In the genomic region with DNA sequence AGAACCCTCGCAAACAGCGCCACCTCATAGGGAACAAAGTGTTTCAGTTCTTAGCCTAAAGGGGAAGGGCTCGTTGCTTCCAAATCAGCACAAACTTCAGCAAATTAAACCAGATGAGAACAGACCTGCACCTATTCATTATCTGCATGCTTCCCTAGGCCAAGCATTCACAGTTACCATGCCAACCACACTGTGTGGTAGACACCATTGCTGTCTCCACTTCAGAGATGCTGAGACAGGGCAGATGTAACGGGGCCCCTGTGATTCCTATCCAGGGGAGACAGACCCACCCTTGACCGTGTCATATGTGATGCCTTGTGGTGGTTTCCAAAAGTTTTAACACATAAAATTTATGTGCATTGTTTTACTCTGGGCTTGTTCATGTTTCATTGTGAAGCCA, we compare ENCODE assay signal across 17 mouse cellular contexts. TPM values are rescaled to one million over a fixed set of nuclear protein-coding genes. Genes with fewer than 3 reads are reported as not detected.
DNase-seq lines count a peak whose midpoint lies in the region; ATAC-seq lines count a peak whose summit lies in the region.
"Had no signal": no experiment of that assay in that cellular context is flagged by ENCODE, and none has a peak within 500 bp of the region (broad histone marks: within the 10 kb centered on the region; RNA-seq: fewer than 3 reads in every experiment).

No protein-coding gene starts in this region.

- H3K4me1 ChIP-seq in hindbrain, embryonic 14.5 days (replicated peaks; ENCODE audit: control insufficient read depth, insufficient read depth, low read length), result peaks cover 9% of the 10 kb centered on the region; the same call in 1 of the 2 replicates
- 0 out of 2 replicates have a peak, but pooled peaks cover 5% of the 10 kb centered on the region for H3K4me1 ChIP-seq in hindbrain, embryonic 11.5 days (replicated peaks; ENCODE audit: control insufficient read depth, insufficient read depth, low read length)
- H3K4me1 ChIP-seq in forebrain, embryonic 12.5 days, result peaks cover 12% of the 10 kb centered on the region
- H3K4me1 ChIP-seq: liver, embryonic 15.5 days; megakaryocyte, embryonic 14.5 days had no signal

- H3K36me3 ChIP-seq in hindbrain, embryonic 14.5 days (replicated peaks; ENCODE audit: control insufficient read depth, insufficient read depth), result 0 out of 2 replicates have a peak, but pooled peaks cover 2% of the 10 kb centered on the region
- H3K36me3 ChIP-seq in hindbrain, embryonic 11.5 days (ENCODE audit: control insufficient read depth, insufficient read depth, low read length), result no peaks in the 10 kb centered on the region
- peaks cover 5% of the 10 kb centered on the region; the same call in 1 of the 2 replicates for H3K36me3 ChIP-seq in forebrain, embryonic 12.5 days (replicated peaks)
- H3K36me3 ChIP-seq: heart, embryonic 15.5 days; liver, embryonic 15.5 days had no signal

- H3K27me3 ChIP-seq in hindbrain, embryonic 14.5 days (ENCODE audit: control insufficient read depth, insufficient read depth, low read length), result no peaks in the 10 kb centered on the region
- H3K27me3 ChIP-seq in hindbrain, embryonic 11.5 days (ENCODE audit: control insufficient read depth, insufficient read depth, low read length), result no peaks in the 10 kb centered on the region
- no peaks in the 10 kb centered on the region for H3K27me3 ChIP-seq in forebrain, embryonic 12.5 days
- H3K27me3 ChIP-seq: heart, embryonic 15.5 days; liver, embryonic 15.5 days; megakaryocyte, embryonic 14.5 days had no signal

- H3K27ac ChIP-seq in hindbrain, embryonic 14.5 days, result no peak overlapping the region
- H3K27ac ChIP-seq in hindbrain, embryonic 11.5 days (ENCODE audit: low read depth, low read length), result no peak overlapping the region
- no peak overlapping the region for H3K27ac ChIP-seq in forebrain, embryonic 12.5 days
- H3K27ac ChIP-seq: heart, embryonic 15.5 days; liver, embryonic 15.5 days had no signal

- no peak for DNase-seq in hindbrain, embryonic 14.5 days (ENCODE audit: low spot score)
- DNase-seq in hindbrain, embryonic 11.5 days (ENCODE audit: low spot score), result no peak
- peak; percentile 61 for DNase-seq in brain, adult 2 months (ENCODE audit: low read depth, low spot score)
- DNase-seq in mesoderm, embryonic 11.5 days (ENCODE audit: low read depth, low spot score), result peak; percentile 21
- no peak for DNase-seq in adrenal gland, adult 18-20 months (ENCODE audit: low spot score in 2 of 2)
- DNase-seq in ovary, adult 18-20 months (ENCODE audit: low spot score), result no peak
- DNase-seq: kidney, adult 18-20 months; kidney, postnatal 10 days; layer of hippocampus, adult 9-11 months; lung, postnatal 14 days; retina, postnatal 1 day; right cerebral cortex, postnatal 4 days; thymus, postnatal 25 days had no signal

- 0 out of 2 replicates have a peak, but pooled peaks have one; percentile 48 for ATAC-seq in hindbrain, embryonic 14.5 days (ENCODE audit: low FRiP score)
- no peak for ATAC-seq in hindbrain, embryonic 11.5 days (ENCODE audit: low FRiP score)
- ATAC-seq in forebrain, embryonic 12.5 days (ENCODE audit: low FRiP score), result peak; percentile 73; the same call in 1 of the 2 replicates

- no peak overlapping the region for H3K9ac ChIP-seq in hindbrain, embryonic 14.5 days
- no peak overlapping the region for H3K9ac ChIP-seq in hindbrain, embryonic 11.5 days (ENCODE audit: low read depth, low read length)
- H3K9ac ChIP-seq in forebrain, embryonic 12.5 days, result no peak overlapping the region
- H3K9ac ChIP-seq: heart, embryonic 15.5 days; liver, embryonic 15.5 days had no signal

- H3K9me3 ChIP-seq in hindbrain, embryonic 14.5 days (ENCODE audit: control insufficient read depth, low read length), result no peaks in the 10 kb centered on the region
- no peaks in the 10 kb centered on the region for H3K9me3 ChIP-seq in hindbrain, embryonic 11.5 days (ENCODE audit: control insufficient read depth, low read length)
- H3K9me3 ChIP-seq in forebrain, embryonic 12.5 days, result no peaks in the 10 kb centered on the region
- H3K9me3 ChIP-seq: heart, embryonic 15.5 days; liver, embryonic 15.5 days had no signal

- H3K4me2 ChIP-seq in hindbrain, embryonic 14.5 days (replicated peaks), result no peak overlapping the region
- no peak overlapping the region for H3K4me2 ChIP-seq in hindbrain, embryonic 11.5 days (replicated peaks; ENCODE audit: low read depth, low read length)
- no peak overlapping the region for H3K4me2 ChIP-seq in forebrain, embryonic 12.5 days
- H3K4me2 ChIP-seq: heart, embryonic 15.5 days; liver, embryonic 15.5 days had no signal

- no peak overlapping the region for H3K4me3 ChIP-seq in hindbrain, embryonic 14.5 days (replicated peaks; ENCODE audit: low read length)
- no peak overlapping the region for H3K4me3 ChIP-seq in hindbrain, embryonic 11.5 days (ENCODE audit: low read depth, low read length)
- H3K4me3 ChIP-seq in forebrain, embryonic 12.5 days (replicated peaks), result no peak overlapping the region
- H3K4me3 ChIP-seq: heart, embryonic 15.5 days; liver, embryonic 15.5 days; megakaryocyte, embryonic 14.5 days had no signal

- 30% methylated on average over 5 of the region's 5 CpGs for WGBS in hindbrain, embryonic 14.5 days
- 58% methylated on average over 5 of the region's 5 CpGs for WGBS in hindbrain, embryonic 11.5 days
- WGBS in forebrain, embryonic 12.5 days, result 47% methylated on average over 5 of the region's 5 CpGs

RNA-seq across cellular contexts. Expression of gene Dclk1, which starts 28.8 kb away (rescaled TPM):
- polyA plus RNA-seq in hindbrain, embryonic 14.5 days (2014; fragmentation: Nextera tagmentation; extraction: Ambion mirVana), result 256 and 290 TPM in 2 replicates
- polyA plus RNA-seq in hindbrain, embryonic 11.5 days (2014; fragmentation: Nextera tagmentation; extraction: Ambion mirVana), result 76.6 and 94.8 TPM in 2 replicates
- polyA plus RNA-seq in forebrain, embryonic 12.5 days (2016; fragmentation: Nextera tagmentation; extraction: Ambion mirVana), result 148 and 156 TPM in 2 replicates
- total RNA-seq in adrenal gland, adult 18-20 months (2021), result 1 to 10 TPM; 2.6 to 5.2 TPM

Comparison
In these comparisons a context has a peak if more than half of its experiments do, and no peak if none do; other contexts are left out.
1. DNase-seq: peak in brain, adult 2 months (single experiment) and mesoderm, embryonic 11.5 days (single experiment); none in hindbrain, embryonic 14.5 days (single experiment), hindbrain, embryonic 11.5 days (single experiment), adrenal gland, adult 18-20 months (0 of 2) and ovary, adult 18-20 months (single experiment).